Mouse (Mus musculus): ENCODE data around the gene Chst8. TPM values are rescaled to one million over a fixed set of nuclear protein-coding genes. Genes with fewer than 3 reads are reported as not detected.

Gene Chst8
- polyA plus RNA-seq, 1 experiment from 2014 or later, result 2.8 TPM

- ATAC-seq (ENCODE audit: insufficient read depth, low FRiP score), result no peak
- Histone ChIP-seq H3K27me3 (ENCODE audit: control insufficient read depth, insufficient read depth, low read length) (no peaks in the 10 kb centered on the region), H3K4me2 (ENCODE audit: low read depth, low read length) (no peak overlapping the region), H3K9me3 (replicated peaks; ENCODE audit: control insufficient read depth, low read length) (no peaks in the 10 kb centered on the region), H3K4me1 (ENCODE audit: control insufficient read depth, insufficient read depth, low read length) (peaks cover 10% of the 10 kb centered on the region; the same call in 1 of the 2 replicates), H3K27ac (ENCODE audit: low read length) (peak overlapping the region; percentile 39), H3K4me3 (replicated peaks; ENCODE audit: low read length) (no peak overlapping the region), H3K36me3 (ENCODE audit: control insufficient read depth, insufficient read depth, low read length) (peaks cover 19% of the 10 kb centered on the region), H3K9ac (ENCODE audit: low read length) (0 out of 2 replicates have a peak overlapping the region, but pooled peaks have one; percentile 4)
- WGBS, result 47% methylated on average over 9 of the region's 9 CpGs
Measured at GRCm38 (mm10) chr7:34647052-34647451, 165.5 kb downstream of the Chst8 start.

GRCm38 (mm10) chr7:34646144-34646795, 166.2 kb downstream of the Chst8 start:
- 84% methylated on average over 12 of the region's 12 CpGs for WGBS
- H3K27ac ChIP-seq (ENCODE audit: low read length), result peak overlapping the region; percentile 39

DNA sequence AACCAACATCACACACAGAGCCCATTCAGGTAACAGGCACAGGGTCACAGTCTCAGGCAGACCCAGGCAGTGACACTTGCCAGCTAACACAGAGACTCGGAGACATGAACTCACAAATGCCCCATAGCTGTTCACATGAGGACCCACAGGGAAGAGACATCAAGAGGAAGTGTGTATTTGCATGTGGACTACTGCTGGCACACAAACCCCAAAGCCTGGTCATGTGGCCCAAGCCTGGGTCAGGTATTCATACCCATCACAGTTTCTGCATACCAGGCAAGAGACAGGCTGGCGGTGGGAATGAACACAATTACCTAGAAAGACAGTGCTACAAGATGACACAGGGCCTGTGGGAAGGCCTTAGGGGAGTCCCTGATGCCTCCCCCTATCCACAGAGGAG, 166.9 kb downstream of the Chst8 start:
- Histone ChIP-seq H3K27ac (ENCODE audit: low read length) (peak overlapping the region; percentile 39; the same call in 1 of the 2 replicates), H3K9me3 (replicated peaks; ENCODE audit: control insufficient read depth, low read length) (no peaks in the 10 kb centered on the region), H3K4me3 (replicated peaks; ENCODE audit: low read length) (no peak overlapping the region), H3K36me3 (ENCODE audit: control insufficient read depth, insufficient read depth, low read length) (peaks cover 19% of the 10 kb centered on the region), H3K4me2 (ENCODE audit: low read depth, low read length) (no peak overlapping the region), H3K4me1 (ENCODE audit: control insufficient read depth, insufficient read depth, low read length) (0 out of 2 replicates have a peak, but pooled peaks cover 8% of the 10 kb centered on the region), H3K9ac (ENCODE audit: low read length) (no peak overlapping the region; the same call in 1 of the 2 replicates), H3K27me3 (ENCODE audit: control insufficient read depth, insufficient read depth, low read length) (no peaks in the 10 kb centered on the region)
- WGBS, result 85% methylated on average over 2 of the region's 2 CpGs
- ATAC-seq (ENCODE audit: insufficient read depth, low FRiP score), result no peak

More at GRCm38 (mm10) chr7:34646144-34646795, 166.2 kb downstream of the Chst8 start:
- Histone ChIP-seq H3K4me3 (replicated peaks; ENCODE audit: low read length) (no peak overlapping the region), H3K4me1 (ENCODE audit: control insufficient read depth, insufficient read depth, low read length) (0 out of 2 replicates have a peak, but pooled peaks cover 8% of the 10 kb centered on the region), H3K36me3 (ENCODE audit: control insufficient read depth, insufficient read depth, low read length) (peaks cover 19% of the 10 kb centered on the region), H3K9me3 (replicated peaks; ENCODE audit: control insufficient read depth, low read length) (no peaks in the 10 kb centered on the region), H3K9ac (ENCODE audit: low read length) (peak overlapping the region; percentile 1; the same call in 1 of the 2 replicates), H3K4me2 (ENCODE audit: low read depth, low read length) (no peak overlapping the region), H3K27me3 (ENCODE audit: control insufficient read depth, insufficient read depth, low read length) (no peaks in the 10 kb centered on the region)
- no peak for ATAC-seq (ENCODE audit: insufficient read depth, low FRiP score)

DNA sequence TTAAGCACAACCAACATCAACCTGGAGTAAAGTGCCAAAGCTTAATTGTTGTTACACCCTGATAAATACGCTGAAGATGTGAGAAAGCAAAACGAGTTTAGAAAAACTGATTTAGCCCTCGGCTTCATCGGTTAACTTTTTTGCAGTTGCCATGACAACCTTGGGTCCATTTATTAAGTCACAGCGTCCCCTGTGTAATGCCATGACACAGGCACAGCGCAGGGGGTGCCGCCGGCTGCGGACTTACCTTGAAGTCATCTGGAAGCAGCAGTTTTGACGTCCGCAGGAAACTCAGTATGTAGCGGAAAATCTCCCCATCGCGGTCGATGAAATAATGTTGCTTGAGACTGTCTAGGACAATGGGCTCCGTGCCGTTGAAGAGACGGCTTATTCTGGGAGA, 167.9 kb downstream of the Chst8 start:
- Histone ChIP-seq H3K9me3 (replicated peaks; ENCODE audit: control insufficient read depth, low read length) (no peaks in the 10 kb centered on the region), H3K9ac (ENCODE audit: low read length) (no peak overlapping the region), H3K4me1 (ENCODE audit: control insufficient read depth, insufficient read depth, low read length) (0 out of 2 replicates have a peak, but pooled peaks cover 8% of the 10 kb centered on the region), H3K27me3 (ENCODE audit: control insufficient read depth, insufficient read depth, low read length) (no peaks in the 10 kb centered on the region), H3K27ac (ENCODE audit: low read length) (no peak overlapping the region), H3K4me2 (ENCODE audit: low read depth, low read length) (no peak overlapping the region), H3K4me3 (replicated peaks; ENCODE audit: low read length) (no peak overlapping the region), H3K36me3 (ENCODE audit: control insufficient read depth, insufficient read depth, low read length) (peaks cover 23% of the 10 kb centered on the region)
- WGBS, result 88% methylated on average over 18 of the region's 18 CpGs
- ATAC-seq (ENCODE audit: insufficient read depth, low FRiP score), result no peak

- no peak overlapping the region for H3K4me3 ChIP-seq (replicated peaks; ENCODE audit: low read length)
- H3K9ac ChIP-seq (ENCODE audit: low read length), result peak overlapping the region; percentile 18; the same call in 1 of the 2 replicates
- H3K36me3 ChIP-seq (ENCODE audit: control insufficient read depth, insufficient read depth, low read length), result peaks cover 26% of the 10 kb centered on the region
- H3K4me1 ChIP-seq (ENCODE audit: control insufficient read depth, insufficient read depth, low read length), result 0 out of 2 replicates have a peak, but pooled peaks cover 8% of the 10 kb centered on the region
- 66% methylated on average over 6 of the region's 6 CpGs for WGBS
- H3K4me2 ChIP-seq (ENCODE audit: low read depth, low read length), result no peak overlapping the region
- no peaks in the 10 kb centered on the region for H3K9me3 ChIP-seq (replicated peaks; ENCODE audit: control insufficient read depth, low read length)
- H3K27ac ChIP-seq (ENCODE audit: low read length), result peak overlapping the region; percentile 80
- H3K27me3 ChIP-seq (ENCODE audit: control insufficient read depth, insufficient read depth, low read length), result no peaks in the 10 kb centered on the region
- ATAC-seq (ENCODE audit: insufficient read depth, low FRiP score), result no peak
Measured at GRCm38 (mm10) chr7:34643329-34643728, 169.2 kb downstream of the Chst8 start.

DNA sequence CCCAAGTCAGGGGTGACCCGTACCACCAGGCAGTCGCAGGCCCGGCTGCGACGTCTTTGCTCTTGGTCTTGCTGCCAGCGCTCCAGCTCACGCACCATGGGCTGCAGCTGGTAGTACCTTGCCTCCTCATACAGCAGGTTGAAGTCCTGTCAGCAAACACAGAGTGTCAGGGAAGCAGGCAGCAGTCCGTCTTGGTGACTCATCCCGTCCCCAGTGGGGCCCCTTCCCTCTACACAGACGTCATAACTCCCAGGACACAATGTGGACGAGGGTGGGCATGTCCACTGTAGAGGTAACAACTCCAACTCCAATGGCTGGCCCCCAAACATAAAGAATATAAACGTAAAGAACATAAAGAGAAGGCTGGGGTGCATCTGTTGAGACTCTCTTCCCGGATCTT, 170.5 kb downstream of the Chst8 start:
- Histone ChIP-seq H3K9me3 (replicated peaks; ENCODE audit: control insufficient read depth, low read length) (no peaks in the 10 kb centered on the region), H3K27me3 (ENCODE audit: control insufficient read depth, insufficient read depth, low read length) (no peaks in the 10 kb centered on the region), H3K4me3 (replicated peaks; ENCODE audit: low read length) (no peak overlapping the region), H3K27ac (ENCODE audit: low read length) (no peak overlapping the region), H3K4me2 (ENCODE audit: low read depth, low read length) (no peak overlapping the region), H3K36me3 (ENCODE audit: control insufficient read depth, insufficient read depth, low read length) (0 out of 2 replicates have a peak, but pooled peaks cover 14% of the 10 kb centered on the region), H3K9ac (ENCODE audit: low read length) (no peak overlapping the region), H3K4me1 (ENCODE audit: control insufficient read depth, insufficient read depth, low read length) (no peaks in the 10 kb centered on the region)
- 77% methylated on average over 13 of the region's 13 CpGs for WGBS
- no peak for ATAC-seq (ENCODE audit: insufficient read depth, low FRiP score)

- H3K27ac ChIP-seq (ENCODE audit: low read length), result no peak overlapping the region
- no peak for ATAC-seq (ENCODE audit: insufficient read depth, low FRiP score)
- no peaks in the 10 kb centered on the region for H3K9me3 ChIP-seq (replicated peaks; ENCODE audit: control insufficient read depth, low read length)
- 0 out of 2 replicates have a peak, but pooled peaks cover 14% of the 10 kb centered on the region for H3K36me3 ChIP-seq (ENCODE audit: control insufficient read depth, insufficient read depth, low read length)
- no peaks in the 10 kb centered on the region for H3K4me1 ChIP-seq (ENCODE audit: control insufficient read depth, insufficient read depth, low read length)
- H3K9ac ChIP-seq (ENCODE audit: low read length), result no peak overlapping the region
- 79% methylated on average over 11 of the region's 11 CpGs for WGBS
- no peak overlapping the region for H3K4me3 ChIP-seq (replicated peaks; ENCODE audit: low read length)
- H3K4me2 ChIP-seq (ENCODE audit: low read depth, low read length), result no peak overlapping the region
- no peaks in the 10 kb centered on the region for H3K27me3 ChIP-seq (ENCODE audit: control insufficient read depth, insufficient read depth, low read length)
Measured at GRCm38 (mm10) chr7:34639798-34640197, 172.7 kb downstream of the Chst8 start.

- no peak overlapping the region for H3K27ac ChIP-seq (ENCODE audit: low read length)
- no peaks in the 10 kb centered on the region for H3K27me3 ChIP-seq (ENCODE audit: control insufficient read depth, insufficient read depth, low read length)
- H3K9ac ChIP-seq (ENCODE audit: low read length), result no peak overlapping the region
- H3K9me3 ChIP-seq (replicated peaks; ENCODE audit: control insufficient read depth, low read length), result no peaks in the 10 kb centered on the region
- no peak for ATAC-seq (ENCODE audit: insufficient read depth, low FRiP score)
- no peak overlapping the region for H3K4me3 ChIP-seq (replicated peaks; ENCODE audit: low read length)
- no peaks in the 10 kb centered on the region for H3K4me1 ChIP-seq (ENCODE audit: control insufficient read depth, insufficient read depth, low read length)
- 0 out of 2 replicates have a peak, but pooled peaks cover 14% of the 10 kb centered on the region for H3K36me3 ChIP-seq (ENCODE audit: control insufficient read depth, insufficient read depth, low read length)
- 63% methylated on average over 4 of the region's 4 CpGs for WGBS
- no peak overlapping the region for H3K4me2 ChIP-seq (ENCODE audit: low read depth, low read length)
Measured at GRCm38 (mm10) chr7:34636661-34637060, 175.8 kb downstream of the Chst8 start.

- ATAC-seq (ENCODE audit: insufficient read depth, low FRiP score), result no peak
- Histone ChIP-seq H3K36me3 (ENCODE audit: control insufficient read depth, insufficient read depth, low read length) (no peaks in the 10 kb centered on the region), H3K9me3 (replicated peaks; ENCODE audit: control insufficient read depth, low read length) (no peaks in the 10 kb centered on the region), H3K4me2 (ENCODE audit: low read depth, low read length) (no peak overlapping the region), H3K27ac (ENCODE audit: low read length) (no peak overlapping the region), H3K4me1 (ENCODE audit: control insufficient read depth, insufficient read depth, low read length) (peaks cover 7% of the 10 kb centered on the region; the same call in 1 of the 2 replicates), H3K9ac (ENCODE audit: low read length) (no peak overlapping the region), H3K27me3 (ENCODE audit: control insufficient read depth, insufficient read depth, low read length) (no peaks in the 10 kb centered on the region), H3K4me3 (replicated peaks; ENCODE audit: low read length) (no peak overlapping the region)
- 79% methylated on average over 10 of the region's 10 CpGs for WGBS
Measured at GRCm38 (mm10) chr7:34632966-34633742, 179.4 kb downstream of the Chst8 start.
